Mouse (Mus musculus) heart, adult 2 months (tissue): ENCODE measurements around the gene Gm5294.

Source experiments
- CTCF ChIP-seq: fragments of 200-600 bp; IDR thresholded peaks from 2 replicates; pipeline ENCODE4 v1.8.1; 2022; ENCODE audit warnings: antibody characterized with exemption, mild to moderate bottlenecking, moderate library complexity
- POLR2A ChIP-seq: fragments of 200-500 bp; IDR thresholded peaks from 2 replicates; pipeline ENCODE4 v1.6.1; 2011; ENCODE audit warnings: mild to moderate bottlenecking, low read depth, low read length, control low read depth; ENCODE audit not compliant: insufficient read depth

- peak; percentile 82 for TF ChIP-seq CTCF
- no peak for TF ChIP-seq POLR2A
These were observed 28.2 kb downstream of the Gm5294 start for GRCm38 (mm10) chr5:138848102-138848501.
